Mouse (Mus musculus) stomach, embryonic 14.5 days (tissue): ENCODE data around the gene Tnfaip2. TPM values are rescaled to one million over a fixed set of nuclear protein-coding genes. Genes with fewer than 3 reads are reported as not detected.
A peak's percentile ranks its signal among the peaks of the same experiment; 100 is the strongest.

Experiments
- ATAC-seq: fragments of 200-750 bp; cut with Nextera tagmentation; 2 replicates; pipeline ENCODE4 v1.8.0; 2017; ENCODE audit warnings: low read depth, moderate TSS enrichment; ENCODE audit not compliant: insufficient number of reproducible peaks, insufficient read depth, low FRiP score
- H3K27ac ChIP-seq: fragments of 300-500 bp; sonication (generic); 2 replicates; pipeline ENCODE4 v1.5.1; 2014; ENCODE audit warnings: mild to moderate bottlenecking, low read length, moderate library complexity, mixed read lengths
- H3K27me3 ChIP-seq: fragments of 300-500 bp; sonication (generic); 2 replicates; pipeline ENCODE4 v1.6.1; 2014; ENCODE audit warnings: low read length, control low read depth, mixed read lengths; ENCODE audit not compliant: control insufficient read depth, insufficient read depth
- H3K36me3 ChIP-seq: fragments of 300-500 bp; sonication (generic); 2 replicates; pipeline ENCODE4 v1.6.1; 2014; ENCODE audit warnings: mild to moderate bottlenecking, control low read depth, low read length, moderate library complexity, mixed read lengths; ENCODE audit not compliant: control insufficient read depth, insufficient read depth
- H3K4me1 ChIP-seq: fragments of 300-500 bp; sonication (generic); 2 replicates; pipeline ENCODE4 v1.6.1; 2014; ENCODE audit warnings: low read length, control low read depth, mixed read lengths; ENCODE audit not compliant: control insufficient read depth, insufficient read depth
- H3K4me2 ChIP-seq: fragments of 300-500 bp; sonication (generic); replicated peaks from 2 replicates; pipeline ENCODE4 v1.6.1; 2014; ENCODE audit warnings: low read depth, low read length, control low read depth
- H3K4me3 ChIP-seq: fragments of 300-500 bp; sonication (generic); 2 replicates; pipeline ENCODE4 v1.5.1; 2014; ENCODE audit warnings: low read depth, low read length, control low read depth
- H3K9ac ChIP-seq: fragments of 300-500 bp; sonication (generic); replicated peaks from 2 replicates; pipeline ENCODE4 v1.6.1; 2014; ENCODE audit warnings: low read depth, mild to moderate bottlenecking, control low read depth, low read length, moderate library complexity, mixed read lengths
- H3K9me3 ChIP-seq: fragments of 300-500 bp; sonication (generic); 2 replicates; pipeline ENCODE4 v1.6.1; 2016; ENCODE audit warnings: low read depth, low read length, control low read depth; ENCODE audit not compliant: control insufficient read depth
- WGBS: fragments of 180-500 bp; shearing (Covaris S2); extraction: QIAGEN DNeasy Blood & Tissue Kit; methylation state at CpG from one replicate; pipeline ENCODE4 v1.1.7; 2014; 5-methylcytosine and 5-hydroxymethylcytosine counted together
- polyA plus RNA-seq: library from polyadenylated mRNA; unstranded; fragments of >200 nt; fragmentation: Nextera tagmentation; extraction: Ambion mirVana; gene quantifications from 2 replicates; pipeline ENCODE4 v1.2.1, GENCODE M21; 2014

The Tnfaip2 gene
- polyA plus RNA-seq, 1 experiment from 2014 or later = 5.0 TPM

DNA sequence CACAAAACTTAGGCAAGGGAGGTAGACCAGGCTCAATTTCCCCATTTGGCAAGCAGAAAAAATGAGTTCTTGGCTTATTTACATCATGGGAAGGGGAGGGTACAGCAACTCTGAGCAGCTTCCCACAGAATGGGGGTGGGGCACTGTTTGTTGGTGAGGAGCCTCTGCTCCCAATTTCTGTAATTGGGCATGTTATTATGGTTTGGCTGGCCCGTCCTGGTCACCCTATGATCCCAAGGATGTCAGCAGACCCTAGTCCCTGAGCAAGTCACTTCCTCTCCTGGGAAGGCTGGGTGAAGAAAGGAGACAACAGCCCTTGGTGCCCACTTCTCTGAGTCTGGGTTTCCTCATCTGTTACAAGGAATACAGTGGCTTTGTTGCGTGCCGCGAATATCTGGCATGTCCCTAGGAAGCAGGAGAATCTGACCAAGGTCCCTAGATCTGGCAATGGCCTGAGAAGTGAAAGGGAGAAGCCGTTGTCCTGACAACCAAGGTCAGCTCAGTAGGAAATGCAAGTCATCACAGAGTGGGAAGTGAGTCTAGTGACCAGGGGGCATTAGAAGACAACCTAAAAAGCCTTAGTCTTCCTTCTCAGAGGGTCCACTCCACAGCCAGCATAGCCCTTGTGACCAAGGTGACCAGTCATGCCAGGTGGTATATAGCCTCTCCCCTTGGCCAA lies 4.9 kb upstream of the Tnfaip2 start:
- Histone ChIP-seq H3K4me3 (no peak overlapping the region), H3K27me3 (peaks cover 12% of the 10 kb centered on the region; the same call in 1 of the 2 replicates), H3K27ac (no peak overlapping the region), H3K9me3 (no peaks in the 10 kb centered on the region), H3K9ac (no peak overlapping the region), H3K36me3 (no peaks in the 10 kb centered on the region), H3K4me1 (peaks cover 6% of the 10 kb centered on the region; the same call in 1 of the 2 replicates), H3K4me2 (no peak overlapping the region)
- no peak for ATAC-seq
- WGBS = 64% methylated on average over 5 of the region's 5 CpGs

DNA sequence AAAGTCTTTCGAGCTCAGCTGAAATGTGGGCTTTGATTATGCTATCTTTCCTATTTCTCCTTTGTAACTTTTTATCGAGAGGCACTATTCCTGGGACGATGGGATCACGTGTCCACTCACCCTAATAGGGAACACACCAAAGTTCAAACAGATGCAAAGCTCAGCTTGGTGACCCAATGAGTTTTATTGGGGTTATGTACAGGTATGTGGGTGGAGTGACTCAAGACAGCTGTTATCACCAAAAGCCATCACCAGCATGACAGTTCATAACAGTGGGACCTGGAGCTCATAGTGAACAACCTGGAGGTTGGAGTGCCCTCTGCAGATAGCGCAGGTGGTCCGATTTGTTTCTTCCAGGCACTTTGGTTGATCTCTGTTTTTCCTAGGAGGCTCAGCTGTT lies 3.4 kb upstream of the Tnfaip2 start:
- 80% methylated on average over 6 of the region's 6 CpGs for WGBS
- H3K27ac ChIP-seq = no peak overlapping the region
- ATAC-seq = no peak
- no peak overlapping the region for H3K4me2 ChIP-seq
- no peak overlapping the region for H3K9ac ChIP-seq
- H3K4me1 ChIP-seq = peaks cover 14% of the 10 kb centered on the region; the same call in 1 of the 2 replicates
- H3K27me3 ChIP-seq = peaks cover 27% of the 10 kb centered on the region
- no peak overlapping the region for H3K4me3 ChIP-seq
- H3K36me3 ChIP-seq = no peaks in the 10 kb centered on the region
- H3K9me3 ChIP-seq = no peaks in the 10 kb centered on the region

DNA sequence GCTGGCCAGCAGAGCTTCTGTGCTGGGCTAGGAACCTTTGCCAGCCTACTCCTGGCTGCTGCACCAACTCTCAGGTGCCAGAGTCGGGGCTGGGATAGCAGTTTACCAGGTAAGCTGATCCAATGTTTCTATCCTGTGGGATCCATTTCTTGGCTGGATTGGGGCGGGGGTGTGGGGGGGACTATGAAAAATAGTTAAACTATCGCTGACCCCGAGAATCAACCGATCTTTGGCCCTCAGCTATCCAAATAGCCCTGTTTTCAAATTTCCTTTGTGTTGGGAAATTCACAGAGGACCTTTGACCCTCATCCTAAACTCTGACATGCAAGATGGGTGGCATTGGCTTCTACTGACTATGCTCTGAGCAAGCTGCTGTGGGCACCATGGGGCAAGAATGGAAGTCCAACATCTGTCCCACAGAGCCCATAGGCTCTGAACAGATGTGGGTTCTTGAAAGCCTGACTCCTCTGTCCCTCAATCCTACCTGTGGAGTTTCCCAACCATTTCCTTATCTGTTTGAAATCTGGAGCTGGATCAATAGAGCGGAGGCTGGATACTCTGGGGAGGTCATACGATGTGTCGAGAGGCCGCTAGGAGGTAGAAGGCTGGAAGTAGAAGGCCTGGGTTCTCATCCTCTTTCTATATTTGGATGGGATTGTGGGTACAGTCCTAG lies 1.4 kb upstream of the Tnfaip2 start:
- ATAC-seq = no peak
- Histone ChIP-seq H3K4me1 (0 out of 2 replicates have a peak, but pooled peaks cover 8% of the 10 kb centered on the region), H3K27ac (no peak overlapping the region), H3K36me3 (no peaks in the 10 kb centered on the region), H3K4me3 (no peak overlapping the region), H3K4me2 (no peak overlapping the region), H3K27me3 (peaks cover 46% of the 10 kb centered on the region), H3K9ac (no peak overlapping the region), H3K9me3 (no peaks in the 10 kb centered on the region)
- 86% methylated on average over 9 of the region's 9 CpGs for WGBS

DNA sequence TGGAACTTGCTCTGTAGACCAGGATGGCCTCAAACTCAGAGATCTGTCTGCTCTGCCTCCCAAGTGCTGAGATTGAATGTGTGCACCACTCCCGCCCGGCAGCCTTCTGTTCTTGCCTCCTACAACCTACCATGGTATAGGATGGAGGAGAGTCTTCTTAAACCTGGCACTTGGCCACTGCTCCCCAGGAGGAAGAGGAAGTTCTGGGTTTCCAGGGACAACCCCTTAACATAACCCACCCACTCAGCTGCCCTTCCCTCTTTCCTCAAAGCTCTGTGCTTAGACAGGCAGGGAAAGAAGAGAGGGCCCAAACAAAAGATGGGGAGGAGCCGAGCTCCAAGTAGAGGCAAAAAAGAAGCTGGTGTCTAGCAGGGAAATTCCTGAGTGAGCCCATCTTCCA lies 746 bp upstream of the Tnfaip2 start:
- H3K27me3 ChIP-seq = peaks cover 53% of the 10 kb centered on the region
- H3K4me1 ChIP-seq = 0 out of 2 replicates have a peak, but pooled peaks cover 8% of the 10 kb centered on the region
- no peak overlapping the region for H3K27ac ChIP-seq
- no peaks in the 10 kb centered on the region for H3K36me3 ChIP-seq
- no peak for ATAC-seq
- H3K9ac ChIP-seq = no peak overlapping the region
- no peak overlapping the region for H3K4me2 ChIP-seq
- H3K9me3 ChIP-seq = no peaks in the 10 kb centered on the region
- H3K4me3 ChIP-seq = no peak overlapping the region
- 75% methylated on average over 3 of the region's 3 CpGs for WGBS

DNA sequence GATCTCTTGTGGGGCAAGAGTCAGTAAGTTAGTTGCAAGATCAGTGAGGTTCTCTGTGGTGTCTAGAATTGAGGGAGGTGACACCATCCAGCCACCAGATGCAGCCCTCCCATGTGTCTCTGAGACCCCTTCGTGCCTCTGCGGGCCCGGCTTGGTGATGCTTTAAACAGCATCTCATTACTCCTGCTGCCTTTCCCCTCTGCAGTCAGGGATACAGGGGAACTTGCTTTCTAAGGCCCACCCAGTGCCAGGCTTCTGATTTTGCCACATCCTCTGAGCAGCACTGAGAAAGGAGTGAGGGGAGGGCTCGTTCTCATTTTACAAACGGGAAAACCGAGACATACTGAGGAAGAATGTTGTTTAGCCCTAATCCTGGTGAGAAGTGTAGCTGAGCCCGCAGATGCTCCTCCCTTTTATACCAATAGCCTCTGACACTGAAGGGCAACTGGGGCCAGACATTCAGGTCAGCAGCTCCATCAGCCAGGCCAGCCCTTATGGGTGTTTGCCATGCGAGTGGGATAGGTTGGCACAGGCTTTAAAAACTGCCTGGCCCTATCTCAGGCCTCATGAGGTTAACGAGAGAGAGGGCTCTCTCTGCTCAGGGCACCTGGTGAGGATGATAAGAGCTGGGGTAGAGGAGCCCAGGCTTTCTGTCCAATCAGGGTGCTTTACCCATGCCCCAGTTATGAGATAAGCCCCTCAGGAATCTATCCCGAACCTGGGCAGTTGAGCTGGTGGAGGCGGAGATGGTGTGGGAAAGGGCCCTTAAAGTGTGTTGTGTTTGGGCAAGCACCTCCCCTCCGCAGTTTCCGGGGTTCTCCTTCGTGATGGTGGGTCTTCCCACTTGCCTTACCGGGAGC lies 972 bp downstream of the Tnfaip2 start:
- Histone ChIP-seq H3K27ac (no peak overlapping the region), H3K9ac (no peak overlapping the region), H3K4me1 (peaks cover 14% of the 10 kb centered on the region; the same call in 1 of the 2 replicates), H3K27me3 (peaks cover 70% of the 10 kb centered on the region), H3K4me2 (peak overlapping the region; percentile 65), H3K4me3 (peak overlapping the region; percentile 27), H3K9me3 (no peaks in the 10 kb centered on the region), H3K36me3 (no peaks in the 10 kb centered on the region)
- ATAC-seq = peak; percentile 81; the same call in 1 of the 2 replicates
- WGBS = 27% methylated on average over 15 of the region's 15 CpGs

DNA sequence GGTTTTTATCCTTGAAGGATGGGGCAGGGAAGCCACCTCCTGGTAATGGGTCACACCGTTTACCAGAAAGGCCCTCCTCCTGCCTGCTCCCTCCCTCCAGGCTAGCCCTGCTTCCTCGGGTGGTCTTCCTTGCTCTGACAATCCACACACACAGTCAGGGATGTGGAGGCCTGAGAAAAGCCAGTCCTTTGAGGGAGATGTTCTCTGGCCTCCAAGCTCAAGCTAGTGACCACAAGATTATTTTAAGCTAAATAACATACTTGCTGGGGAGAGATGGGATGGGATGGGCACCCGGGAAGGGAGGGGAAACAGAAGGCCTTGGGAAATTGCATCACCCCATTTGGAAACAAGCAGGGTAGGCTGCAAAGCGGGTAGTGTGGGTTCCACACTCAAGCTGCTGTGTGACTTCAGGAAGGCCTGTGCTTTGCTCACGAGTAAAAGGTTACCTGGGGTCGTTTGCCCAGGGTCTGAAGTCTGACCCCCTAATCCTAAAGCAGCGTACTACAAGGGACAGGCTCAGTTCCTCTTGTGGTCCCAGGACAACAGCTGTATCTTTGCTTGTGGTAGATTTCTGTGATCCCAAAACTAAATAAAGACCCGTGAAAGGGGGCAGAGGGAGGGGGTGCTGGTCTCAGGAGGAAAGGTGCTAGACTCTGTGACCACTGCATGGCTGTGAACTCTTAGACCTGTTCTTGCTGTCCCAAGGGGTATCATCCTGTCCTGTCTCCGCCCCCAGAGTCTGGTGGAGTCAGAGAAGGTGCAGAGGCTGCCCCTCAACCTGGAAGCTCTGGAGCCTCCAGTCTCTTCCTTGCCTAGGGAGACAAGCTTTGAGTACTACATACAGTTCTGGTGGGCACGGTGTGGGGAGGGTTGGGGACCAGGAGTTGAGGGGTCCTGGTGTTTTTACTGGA lies 1.9 kb downstream of the Tnfaip2 start:
- ATAC-seq = no peak
- 43% methylated on average over 10 of the region's 10 CpGs for WGBS
- Histone ChIP-seq H3K36me3 (no peaks in the 10 kb centered on the region), H3K4me2 (no peak overlapping the region), H3K27me3 (peaks cover 78% of the 10 kb centered on the region), H3K9me3 (no peaks in the 10 kb centered on the region), H3K4me3 (no peak overlapping the region), H3K9ac (no peak overlapping the region), H3K27ac (no peak overlapping the region), H3K4me1 (peaks cover 22% of the 10 kb centered on the region; the same call in 1 of the 2 replicates)

DNA sequence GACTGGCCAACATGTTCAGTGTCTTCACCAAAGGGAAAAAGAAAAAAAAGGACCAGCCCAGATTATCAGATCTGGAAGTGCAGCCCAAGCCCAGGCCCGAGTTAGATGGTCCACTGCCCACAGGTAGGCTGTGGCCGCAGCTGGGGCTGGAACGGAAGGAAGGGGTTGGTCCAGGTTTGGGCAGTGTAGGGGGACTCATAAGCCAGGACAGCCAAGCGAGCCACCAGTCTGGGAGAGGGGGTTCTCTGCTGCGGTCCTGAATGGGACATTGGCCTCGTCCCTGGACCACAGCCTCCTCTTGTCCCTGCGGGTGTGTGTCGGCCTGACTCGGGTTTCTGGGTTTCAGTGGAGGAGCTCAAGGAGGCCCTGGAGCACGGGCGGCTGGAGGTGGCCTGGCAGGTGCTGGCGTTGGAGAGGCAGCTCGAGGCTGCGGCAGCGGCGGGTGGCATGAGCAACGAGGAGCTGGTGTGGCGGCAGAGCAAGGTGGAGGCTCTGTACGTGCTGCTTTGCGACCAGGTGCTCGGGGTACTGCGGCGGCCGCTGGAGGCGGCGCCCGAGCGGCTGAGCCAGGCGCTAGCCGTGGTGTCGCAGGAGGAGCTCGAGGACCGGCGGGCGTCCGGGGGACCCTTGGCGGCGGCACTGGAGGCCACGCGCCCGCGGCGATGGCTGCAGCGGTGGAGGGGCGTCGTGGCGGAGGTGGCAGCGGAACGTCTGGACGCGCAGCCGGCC lies 3.1 kb downstream of the Tnfaip2 start:
- H3K4me3 ChIP-seq = peak overlapping the region; percentile 20
- no peaks in the 10 kb centered on the region for H3K36me3 ChIP-seq
- no peak overlapping the region for H3K27ac ChIP-seq
- H3K9ac ChIP-seq = no peak overlapping the region
- H3K4me2 ChIP-seq = peak overlapping the region; percentile 38
- WGBS = 8% methylated on average over 51 of the region's 52 CpGs
- H3K4me1 ChIP-seq = peaks cover 28% of the 10 kb centered on the region; the same call in 1 of the 2 replicates
- no peaks in the 10 kb centered on the region for H3K9me3 ChIP-seq
- no peak for ATAC-seq
- peaks cover 78% of the 10 kb centered on the region for H3K27me3 ChIP-seq
